Mouse (Mus musculus) lung, postnatal 25 days (tissue): ENCODE results near the gene Trabd2b.

Source experiments
- DNase-seq: peaks from one replicate; pipeline ENCODE4 v3.0.0; 2022; ENCODE audit warnings: low spot score

Trabd2b gene

GRCm38 (mm10) chr4:114448393-114449052, 42.0 kb downstream of the Trabd2b start:
- no peak for DNase-seq

DNA sequence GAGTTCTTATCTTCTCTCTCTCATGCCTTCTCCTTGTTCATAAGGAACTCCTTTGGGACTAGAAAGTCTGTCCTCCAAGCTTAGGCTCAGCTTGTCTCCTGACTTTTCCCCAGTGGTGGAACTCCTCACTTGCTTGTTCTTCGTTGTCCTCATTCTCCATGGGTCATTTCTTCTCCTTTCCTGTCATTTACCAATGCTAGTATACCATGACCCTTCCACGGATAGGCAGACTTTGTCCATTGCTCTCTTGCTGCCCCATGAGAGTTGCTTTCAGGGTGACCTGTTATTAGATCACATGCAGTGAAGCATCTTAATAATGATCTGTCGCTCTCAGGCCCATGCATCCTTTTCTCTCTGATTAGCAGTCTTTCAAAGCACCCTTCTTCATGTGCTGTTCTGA, 46.6 kb downstream of the Trabd2b start:
- no peak for DNase-seq

DNA sequence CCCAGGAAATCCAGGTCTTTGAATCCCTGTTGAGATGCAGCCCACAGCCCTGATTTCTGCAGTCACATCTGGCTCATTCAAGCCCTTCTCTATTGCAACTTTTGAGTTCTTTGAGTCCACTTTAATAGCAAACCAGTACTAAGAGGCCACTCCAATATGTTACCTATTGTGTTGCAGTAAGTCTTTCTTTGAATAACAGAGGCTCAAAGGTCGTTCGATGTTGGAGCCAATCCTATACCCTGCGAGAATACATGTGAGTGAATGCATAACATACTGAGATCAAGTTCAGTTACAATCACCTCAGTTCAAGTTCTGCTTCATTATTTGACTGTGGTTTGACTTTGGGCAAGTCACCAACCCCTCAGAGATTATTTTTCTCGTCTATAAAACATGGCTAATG, 47.5 kb downstream of the Trabd2b start:
- no peak for DNase-seq

DNA sequence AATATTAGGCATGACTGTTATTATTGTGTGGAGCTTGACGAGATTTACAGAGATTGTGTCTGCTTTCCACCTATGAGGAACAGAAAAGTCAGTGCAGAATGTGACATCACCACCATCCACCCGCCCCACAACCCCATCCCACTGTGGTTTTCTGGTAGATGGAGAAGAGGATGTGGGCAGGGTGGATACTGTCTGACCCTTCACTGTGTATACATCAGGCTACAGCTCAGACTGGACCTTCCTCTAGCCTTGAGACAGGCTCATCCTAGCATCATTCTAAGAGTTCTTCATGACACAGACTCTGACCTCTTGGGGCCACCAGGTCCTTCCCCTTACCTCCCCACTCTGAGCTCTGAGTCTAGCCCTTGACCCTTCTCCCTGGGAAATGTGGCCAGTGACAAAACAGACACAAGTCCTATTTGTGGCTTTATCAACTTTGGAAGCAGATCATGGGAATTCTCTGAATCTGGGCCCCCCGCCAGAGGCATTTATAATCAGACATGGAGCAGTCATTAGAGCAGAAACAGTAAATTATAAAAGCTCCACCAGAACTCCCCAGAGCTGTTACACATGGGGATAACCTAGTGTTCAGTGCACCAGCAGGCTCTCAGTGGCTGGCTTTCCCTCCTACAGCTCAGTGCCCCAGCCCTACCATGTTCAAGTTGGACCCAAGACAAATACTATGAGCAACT, 48.1 kb downstream of the Trabd2b start:
- DNase-seq = no peak

GRCm38 (mm10) chr4:114457111-114457510, 50.6 kb downstream of the Trabd2b start:
- DNase-seq = no peak

DNA sequence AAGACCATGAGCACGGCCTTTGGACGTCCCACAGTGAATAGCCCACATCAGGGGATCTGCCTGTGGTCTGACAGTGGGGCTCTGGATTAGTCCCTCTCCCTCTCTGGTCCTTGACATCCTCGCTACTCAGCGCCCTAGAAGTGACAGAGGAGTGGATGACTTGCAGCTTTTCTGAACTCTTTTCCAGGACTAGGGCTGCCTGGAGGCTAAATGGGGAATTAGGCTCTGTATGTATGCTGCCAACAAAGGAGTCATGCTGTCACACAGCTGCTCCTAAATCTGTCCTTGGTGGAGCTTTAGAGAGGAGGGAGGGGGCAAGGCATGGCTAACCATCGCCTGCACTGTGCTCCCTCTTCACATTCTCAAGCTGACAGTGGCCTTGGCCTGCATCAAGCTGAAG, 53.1 kb downstream of the Trabd2b start:
- DNase-seq = no peak

DNA sequence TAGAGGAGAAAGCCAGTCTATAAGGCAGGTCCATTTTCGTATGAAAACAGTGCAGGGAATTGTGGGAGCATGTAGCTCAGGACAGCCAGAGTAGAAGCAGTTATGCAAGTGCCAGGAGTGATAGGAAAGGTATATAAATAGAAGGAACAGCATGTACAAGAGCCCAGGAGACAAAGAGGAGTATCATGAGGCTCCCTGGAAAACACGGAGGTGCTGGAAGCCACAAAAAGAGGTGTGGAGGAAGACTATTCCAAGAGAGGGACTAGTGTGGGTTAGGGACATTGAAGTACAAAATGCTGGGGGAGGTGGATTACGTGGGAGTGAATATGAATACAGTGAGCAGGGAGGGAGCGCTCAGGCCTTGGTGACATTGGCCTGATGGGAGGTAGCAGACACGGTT, 53.9 kb downstream of the Trabd2b start:
- DNase-seq = no peak

- no peak for DNase-seq
Measured at GRCm38 (mm10) chr4:114461093-114461492, 54.6 kb downstream of the Trabd2b start.

GRCm38 (mm10) chr4:114465641-114466040, 59.1 kb downstream of the Trabd2b start:
- DNase-seq = no peak

DNA sequence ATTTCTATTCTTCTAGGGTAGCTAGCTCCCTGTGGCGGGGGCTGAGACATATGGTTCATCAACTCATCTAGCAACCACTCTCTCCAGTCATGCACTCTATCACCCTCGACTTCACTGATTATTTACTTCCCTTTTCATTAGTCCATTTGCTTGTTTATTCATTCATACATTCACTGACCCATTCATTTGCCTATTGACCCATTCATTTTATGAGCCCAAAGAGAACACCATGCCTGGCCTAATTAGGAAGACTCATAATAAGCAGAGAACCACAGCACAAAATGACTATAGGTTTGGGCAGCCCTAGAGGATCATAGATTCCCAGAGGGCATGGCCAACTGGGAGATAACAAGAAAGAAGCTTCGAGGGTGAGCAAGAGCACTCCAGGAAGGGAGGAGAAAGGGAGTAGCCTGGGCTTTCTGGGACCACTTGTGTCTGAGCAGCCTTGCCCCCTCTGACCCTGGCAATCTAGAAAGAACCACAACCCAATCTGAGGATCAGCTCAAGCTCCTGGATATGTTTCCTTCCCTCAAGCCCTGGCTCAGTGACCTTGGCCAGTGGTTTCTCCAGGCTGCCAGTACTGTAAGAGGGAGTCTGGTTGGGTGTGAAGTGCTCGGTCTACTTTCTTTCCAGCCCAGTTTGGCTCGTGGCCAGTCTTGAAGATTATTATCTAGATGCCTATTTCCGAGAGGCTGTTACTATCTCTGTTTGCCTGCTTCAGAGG, 61.0 kb downstream of the Trabd2b start:
- no peak for DNase-seq

GRCm38 (mm10) chr4:114468095-114468429, 61.5 kb downstream of the Trabd2b start:
- no peak for DNase-seq

DNA sequence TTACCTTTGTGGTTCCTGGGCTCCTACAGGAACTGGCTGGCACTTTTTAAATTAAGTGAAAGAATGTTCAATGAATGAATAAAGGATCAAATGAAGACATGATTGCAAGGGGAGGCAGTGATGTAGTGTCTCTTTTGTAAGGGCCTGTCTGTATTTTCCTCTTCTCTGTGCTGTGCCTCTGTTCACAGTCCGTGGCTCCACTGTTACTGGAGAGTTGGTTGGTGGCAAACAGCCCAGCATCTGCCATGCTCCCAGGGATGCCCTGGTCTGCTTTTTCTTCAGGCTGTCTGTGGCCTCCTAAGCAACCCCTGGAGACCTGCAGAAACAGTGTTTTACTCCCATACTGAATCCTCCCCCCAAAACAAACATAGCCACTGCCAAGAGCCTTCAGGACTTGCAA, 63.4 kb downstream of the Trabd2b start:
- DNase-seq = no peak

- peak; percentile 38 for DNase-seq
Measured at GRCm38 (mm10) chr4:114472143-114472542, 65.6 kb downstream of the Trabd2b start.

DNA sequence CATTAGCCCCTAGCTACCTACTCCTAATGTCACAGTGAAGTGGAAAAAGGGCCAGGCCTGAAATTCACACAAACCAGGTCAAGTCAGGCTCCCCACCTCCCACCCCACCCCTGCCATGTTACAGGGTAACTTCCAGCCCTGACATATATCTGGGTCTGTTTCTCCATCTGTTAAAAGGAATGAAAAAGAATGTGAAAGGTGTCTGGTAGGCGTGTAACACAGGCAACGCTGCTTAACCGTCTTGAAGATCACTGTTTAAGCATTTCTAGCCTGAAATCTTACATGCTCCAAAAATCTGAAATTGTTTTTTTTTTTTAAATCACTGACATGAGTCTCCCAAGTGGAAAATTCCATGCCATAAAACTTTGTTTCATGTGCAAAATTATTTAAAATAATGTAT, 69.8 kb downstream of the Trabd2b start:
- no peak for DNase-seq

DNA sequence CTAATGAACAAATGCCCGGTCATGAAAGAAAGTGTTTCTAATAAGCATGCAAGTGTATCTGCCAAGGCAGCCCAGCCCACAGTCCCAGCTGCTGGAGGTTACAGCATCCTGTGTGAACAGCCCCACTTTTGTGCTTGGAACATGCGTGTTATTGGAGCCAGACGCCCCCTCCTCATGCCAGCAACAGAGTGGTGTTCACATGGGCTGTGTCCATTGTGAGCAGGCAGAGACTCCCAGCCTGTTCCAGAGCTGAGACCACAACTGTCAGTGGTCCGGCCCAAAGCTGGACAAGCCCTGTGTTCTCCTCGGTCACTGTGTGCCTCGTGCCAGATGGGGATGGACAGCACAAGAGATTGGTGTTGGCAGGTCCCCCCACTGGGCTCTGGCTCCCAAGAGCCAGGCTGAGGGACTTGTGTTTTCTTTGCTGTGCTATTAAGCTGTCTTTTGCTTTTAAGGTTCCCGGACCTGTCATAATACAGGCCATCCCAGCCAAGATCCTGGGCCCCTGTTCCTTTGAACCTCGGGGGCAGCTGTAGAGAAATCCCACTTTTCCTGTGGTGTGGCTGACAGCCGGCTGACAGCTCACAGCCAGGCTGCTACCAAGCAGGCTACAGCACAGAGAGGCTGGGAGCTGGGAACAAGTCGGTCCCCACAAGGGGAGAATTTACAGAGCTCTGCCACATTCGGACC, 70.7 kb downstream of the Trabd2b start:
- DNase-seq = no peak

DNA sequence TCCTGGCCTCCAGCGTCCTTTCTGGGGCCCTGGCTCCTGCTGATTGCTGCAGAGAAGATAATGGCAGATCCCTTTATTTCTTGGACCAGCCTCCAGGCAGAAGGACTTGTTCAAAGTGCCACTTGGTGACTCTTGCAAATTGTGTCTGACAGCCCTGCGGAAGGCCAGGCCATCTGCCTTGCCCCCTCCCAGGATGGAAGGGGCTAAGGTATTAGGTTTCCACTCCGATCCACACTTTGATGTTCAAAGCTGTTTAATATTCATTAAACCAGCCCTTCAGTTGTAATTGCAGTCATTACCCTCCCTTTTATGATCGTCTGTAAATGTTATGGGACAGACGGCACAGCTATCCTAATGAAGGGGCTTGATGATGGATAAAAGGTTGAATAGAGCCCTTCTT, 75.0 kb downstream of the Trabd2b start:
- no peak for DNase-seq

DNA sequence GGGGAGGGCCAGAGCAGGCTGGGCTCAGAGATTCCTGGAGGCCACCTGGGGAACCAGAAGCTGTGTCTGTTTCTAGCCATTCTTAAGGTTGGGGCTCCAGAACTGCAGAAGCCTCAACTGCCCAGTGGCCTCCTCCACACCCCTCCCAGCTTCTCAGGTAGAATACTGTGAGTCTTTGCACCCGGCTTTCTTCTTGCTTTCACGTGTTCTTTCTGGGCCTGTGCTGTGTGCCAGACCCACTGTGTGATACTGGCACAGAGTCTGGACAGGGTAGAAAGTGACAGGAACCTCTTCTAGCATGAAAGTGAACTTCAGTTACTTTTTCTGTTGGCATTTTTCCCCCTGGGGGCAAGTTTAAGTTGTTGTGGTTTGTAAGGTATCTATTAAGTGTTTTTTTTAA, 77.6 kb downstream of the Trabd2b start:
- DNase-seq = no peak

DNA sequence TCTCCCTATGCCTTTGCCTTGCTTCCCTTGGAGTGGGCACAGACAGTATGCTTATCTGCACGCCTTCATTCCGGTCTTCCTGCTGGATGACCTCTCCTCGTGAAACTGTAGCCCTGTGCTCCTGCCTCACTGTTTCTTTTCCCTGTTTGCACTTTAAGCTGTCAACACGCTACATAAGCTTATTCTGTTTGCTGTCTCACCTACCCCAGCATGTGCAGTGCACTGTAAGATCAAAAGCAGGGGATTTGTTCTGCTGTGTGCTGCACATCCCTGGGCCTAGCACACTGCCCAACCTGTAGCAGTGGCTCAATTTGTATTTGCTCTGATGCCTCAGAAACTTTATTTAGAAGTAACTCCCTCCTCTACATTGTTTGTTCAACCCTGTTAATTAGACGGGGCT, 79.5 kb downstream of the Trabd2b start:
- no peak for DNase-seq

DNA sequence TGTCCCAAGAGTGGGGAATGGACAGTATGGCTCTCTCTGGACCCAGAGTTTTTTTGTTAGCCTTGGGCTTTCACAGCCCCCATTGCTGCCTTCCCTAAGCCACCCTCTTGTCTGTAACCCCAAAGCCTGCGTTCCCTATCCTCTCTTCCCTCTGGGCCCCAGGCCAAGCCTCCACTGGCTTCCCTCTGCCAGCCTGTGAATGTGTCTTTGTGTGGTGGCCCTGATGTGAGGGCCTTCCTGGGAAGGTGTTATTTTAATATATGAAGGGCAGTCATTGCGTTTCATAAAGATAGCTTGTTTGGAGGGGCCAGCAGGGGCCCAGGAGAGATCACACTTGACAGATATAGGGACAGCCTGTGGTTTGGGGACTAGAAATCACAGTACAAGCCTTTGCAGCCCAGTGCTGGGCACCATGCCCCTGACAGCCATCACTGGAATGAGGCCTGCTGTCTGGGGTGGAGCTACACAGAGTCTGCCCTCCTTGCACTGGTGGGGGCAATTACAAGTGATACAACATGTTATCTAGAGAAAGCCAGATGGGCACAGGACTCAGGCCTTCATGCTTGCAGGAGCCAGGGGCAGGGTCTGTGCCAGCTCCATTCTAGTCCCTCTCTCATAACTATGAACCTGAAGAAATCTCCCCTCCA, 80.5 kb downstream of the Trabd2b start:
- DNase-seq = no peak

GRCm38 (mm10) chr4:114487701-114488100, 81.2 kb downstream of the Trabd2b start:
- DNase-seq = no peak

GRCm38 (mm10) chr4:114492157-114492556, 85.6 kb downstream of the Trabd2b start:
- DNase-seq = no peak

DNA sequence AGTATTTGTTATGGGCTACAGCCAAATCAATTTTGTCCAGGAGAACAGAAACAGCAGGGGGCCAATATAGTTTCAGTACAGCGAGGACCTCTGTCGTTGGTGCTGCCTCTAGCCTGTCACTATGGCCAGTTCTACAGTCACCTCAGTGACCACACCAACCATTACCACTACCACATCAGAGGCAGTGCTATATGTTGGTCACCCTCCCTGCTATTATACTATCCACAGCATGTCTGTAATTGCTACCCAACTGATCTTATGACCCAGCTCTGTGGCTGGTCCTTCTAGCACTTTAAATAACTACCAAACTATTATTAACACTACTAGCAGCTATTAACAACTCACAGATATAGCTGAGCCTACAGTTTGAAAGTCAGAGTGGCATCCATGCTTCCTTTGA, 87.5 kb downstream of the Trabd2b start:
- no peak for DNase-seq
